Mouse (Mus musculus) liver, embryonic 13.5 days (tissue): ENCODE measurements around the gene Elovl6. TPM values are rescaled to one million over a fixed set of nuclear protein-coding genes. Genes with fewer than 3 reads are reported as not detected.

ENCODE experiments used
- ATAC-seq: fragments of 200-750 bp; cut with Nextera tagmentation; 2 replicates; pipeline ENCODE4 v1.8.0; 2017; ENCODE audit warnings: low read depth, mild to moderate bottlenecking, moderate number of reproducible peaks, moderate library complexity
- DNase-seq: peaks from one replicate; pipeline ENCODE4 v3.0.0; 2022
- H3K27ac ChIP-seq: fragments of 300-500 bp; sonication (generic); 2 replicates; pipeline ENCODE4 v1.5.1; 2015; ENCODE audit warnings: moderate library complexity, mild to moderate bottlenecking, inconsistent platforms
- H3K27me3 ChIP-seq: fragments of 300-500 bp; sonication (generic); 2 replicates; pipeline ENCODE4 v1.6.1; 2015; ENCODE audit warnings: mild to moderate bottlenecking, inconsistent platforms
- H3K36me3 ChIP-seq: fragments of 300-500 bp; sonication (generic); 2 replicates; pipeline ENCODE4 v1.6.1; 2015; ENCODE audit warnings: mild to moderate bottlenecking, inconsistent platforms
- H3K4me1 ChIP-seq: fragments of 300-500 bp; sonication (generic); replicated peaks from 2 replicates; pipeline ENCODE4 v1.6.1; 2015; ENCODE audit warnings: inconsistent platforms
- H3K4me2 ChIP-seq: fragments of 300-500 bp; sonication (generic); 2 replicates; pipeline ENCODE4 v1.6.1; 2015; ENCODE audit warnings: inconsistent platforms, mild to moderate bottlenecking, moderate library complexity
- H3K4me3 ChIP-seq: fragments of 300-500 bp; sonication (generic); replicated peaks from 2 replicates; pipeline ENCODE4 v1.5.1; 2015; ENCODE audit warnings: mild to moderate bottlenecking, inconsistent platforms
- H3K9ac ChIP-seq: fragments of 300-500 bp; sonication (generic); 2 replicates; pipeline ENCODE4 v1.6.1; 2015; ENCODE audit warnings: mild to moderate bottlenecking, inconsistent platforms
- H3K9me3 ChIP-seq: fragments of 300-500 bp; sonication (generic); replicated peaks from 2 replicates; pipeline ENCODE4 v1.6.1; 2016; ENCODE audit warnings: inconsistent platforms
- WGBS: fragments of 180-500 bp; shearing (Covaris S2); methylation state at CpG from one replicate; pipeline ENCODE4 v1.1.7; 2015; ENCODE audit not compliant: insufficient replicate concordance; 5-methylcytosine and 5-hydroxymethylcytosine counted together
- polyA plus RNA-seq: library from polyadenylated mRNA; unstranded; fragments of >200 nt; fragmentation: Nextera tagmentation; extraction: Ambion mirVana; gene quantifications from 2 replicates; pipeline ENCODE4 v1.2.1, GENCODE M21; 2015

Gene Elovl6
- polyA plus RNA-seq, 1 experiment from 2014 or later: 10.4 TPM

GRCm38 (mm10) chr3:129557048-129557447 lies 24.9 kb downstream of the Elovl6 start:
- H3K9ac ChIP-seq: no peak overlapping the region
- 72% methylated on average over 9 of the region's 9 CpGs for WGBS
- H3K4me3 ChIP-seq: no peak overlapping the region
- H3K27me3 ChIP-seq: no peaks in the 10 kb centered on the region
- H3K4me1 ChIP-seq: peaks cover 65% of the 10 kb centered on the region
- H3K4me2 ChIP-seq: no peak overlapping the region
- no peak for DNase-seq
- no peaks in the 10 kb centered on the region for H3K9me3 ChIP-seq
- H3K36me3 ChIP-seq: no peaks in the 10 kb centered on the region
- ATAC-seq: no peak
- no peak overlapping the region for H3K27ac ChIP-seq

DNA sequence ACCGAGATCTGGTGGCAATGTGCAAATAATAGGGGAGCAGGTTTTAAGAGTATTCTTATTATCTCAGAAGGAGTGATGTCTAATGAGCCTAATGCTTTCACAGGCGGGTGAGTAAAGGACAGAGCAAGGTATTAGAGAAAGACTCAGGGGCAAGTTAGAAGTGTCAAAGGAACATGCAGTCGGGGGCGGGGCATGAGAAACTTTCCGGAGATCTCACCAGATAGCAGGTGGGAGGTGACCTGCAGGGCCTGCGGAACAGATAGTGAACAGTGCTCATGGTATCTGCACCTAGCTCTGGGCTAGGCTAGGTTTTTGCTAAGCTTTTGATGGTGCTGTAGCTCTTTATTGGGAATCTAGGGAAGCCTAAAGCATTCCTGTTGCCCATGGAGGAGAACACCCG lies 25.4 kb downstream of the Elovl6 start:
- H3K9me3 ChIP-seq: no peaks in the 10 kb centered on the region
- no peak overlapping the region for H3K9ac ChIP-seq
- no peak overlapping the region for H3K27ac ChIP-seq
- no peaks in the 10 kb centered on the region for H3K36me3 ChIP-seq
- ATAC-seq (no peak), DNase-seq (no peak)
- peaks cover 59% of the 10 kb centered on the region for H3K4me1 ChIP-seq
- WGBS: 68% methylated on average over 7 of the region's 7 CpGs
- no peak overlapping the region for H3K4me3 ChIP-seq
- H3K4me2 ChIP-seq: no peak overlapping the region
- H3K27me3 ChIP-seq: no peaks in the 10 kb centered on the region

GRCm38 (mm10) chr3:129558016-129558955 lies 26.1 kb downstream of the Elovl6 start:
- no peak overlapping the region for H3K4me3 ChIP-seq
- ATAC-seq (no peak), DNase-seq (no peak)
- no peaks in the 10 kb centered on the region for H3K27me3 ChIP-seq
- no peaks in the 10 kb centered on the region for H3K36me3 ChIP-seq
- no peak overlapping the region for H3K27ac ChIP-seq
- no peak overlapping the region for H3K4me2 ChIP-seq
- 79% methylated on average over 22 of the region's 22 CpGs for WGBS
- H3K9ac ChIP-seq: no peak overlapping the region
- peaks cover 53% of the 10 kb centered on the region for H3K4me1 ChIP-seq
- no peaks in the 10 kb centered on the region for H3K9me3 ChIP-seq

GRCm38 (mm10) chr3:129560068-129560467 lies 27.9 kb downstream of the Elovl6 start:
- 70% methylated on average over 9 of the region's 9 CpGs for WGBS

GRCm38 (mm10) chr3:129561011-129561410 lies 28.9 kb downstream of the Elovl6 start:
- no peak overlapping the region for H3K9ac ChIP-seq
- H3K27ac ChIP-seq: no peak overlapping the region
- peaks cover 52% of the 10 kb centered on the region for H3K4me1 ChIP-seq
- no peak overlapping the region for H3K4me3 ChIP-seq
- no peaks in the 10 kb centered on the region for H3K9me3 ChIP-seq
- ATAC-seq: no peak
- peaks cover 5% of the 10 kb centered on the region for H3K36me3 ChIP-seq
- 66% methylated on average over 10 of the region's 10 CpGs for WGBS
- H3K4me2 ChIP-seq: no peak overlapping the region
- H3K27me3 ChIP-seq: no peaks in the 10 kb centered on the region
- no peak for DNase-seq

More at GRCm38 (mm10) chr3:129560068-129560467, 27.9 kb downstream of the Elovl6 start:
- Histone ChIP-seq H3K27ac (no peak overlapping the region), H3K36me3 (peaks cover 5% of the 10 kb centered on the region), H3K4me3 (no peak overlapping the region), H3K4me1 (peaks cover 44% of the 10 kb centered on the region), H3K27me3 (no peaks in the 10 kb centered on the region), H3K9ac (no peak overlapping the region), H3K9me3 (no peaks in the 10 kb centered on the region), H3K4me2 (no peak overlapping the region)
- ATAC-seq: no peak
- DNase-seq: no peak

DNA sequence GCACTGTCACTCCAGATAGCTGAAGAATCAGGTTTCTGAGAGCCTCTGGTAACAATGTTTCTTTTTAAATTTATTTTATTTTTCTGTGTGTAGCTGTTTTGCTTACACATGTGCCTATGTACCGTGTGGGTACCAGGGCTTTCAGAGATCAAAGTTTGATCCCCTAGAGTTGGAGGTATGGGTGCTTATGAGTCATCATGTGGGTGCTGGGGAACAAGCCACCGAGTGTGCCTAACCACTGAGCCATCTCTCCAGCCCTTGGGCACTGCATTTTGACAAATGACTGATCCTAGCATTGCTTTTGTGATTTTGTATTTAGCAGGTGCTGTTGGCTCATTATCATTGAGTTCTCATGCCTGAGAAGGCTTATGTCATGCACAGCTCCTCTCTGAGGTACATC lies 29.7 kb downstream of the Elovl6 start:
- ATAC-seq (no peak), DNase-seq (no peak)
- Histone ChIP-seq H3K4me2 (no peak overlapping the region), H3K4me1 (peaks cover 60% of the 10 kb centered on the region), H3K9ac (no peak overlapping the region), H3K27me3 (no peaks in the 10 kb centered on the region), H3K9me3 (no peaks in the 10 kb centered on the region), H3K36me3 (peaks cover 5% of the 10 kb centered on the region), H3K4me3 (no peak overlapping the region), H3K27ac (no peak overlapping the region)
- 74% methylated on average over 2 of the region's 2 CpGs for WGBS

DNA sequence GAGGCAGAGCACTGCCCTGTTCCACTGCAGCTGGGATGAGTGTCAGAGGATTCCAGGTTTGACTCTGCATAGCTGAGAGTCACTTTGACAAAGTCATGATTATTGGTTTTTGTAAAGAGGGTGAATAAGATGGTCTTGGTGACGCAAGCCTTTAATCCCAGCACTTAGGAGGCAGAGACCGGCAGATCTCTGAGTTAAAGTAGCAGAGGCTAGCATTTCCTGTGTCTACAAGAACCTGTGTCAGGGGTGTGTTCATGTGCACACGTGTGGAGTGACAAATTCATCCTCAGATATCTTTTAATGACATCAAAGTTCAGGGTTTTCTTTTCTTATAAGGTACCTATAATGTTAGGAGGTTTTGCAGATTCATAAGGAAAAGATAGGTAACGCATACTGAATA lies 30.3 kb downstream of the Elovl6 start:
- peaks cover 5% of the 10 kb centered on the region for H3K36me3 ChIP-seq
- ATAC-seq (no peak), DNase-seq (no peak)
- H3K27me3 ChIP-seq: no peaks in the 10 kb centered on the region
- no peak overlapping the region for H3K4me2 ChIP-seq
- no peak overlapping the region for H3K27ac ChIP-seq
- H3K9me3 ChIP-seq: no peaks in the 10 kb centered on the region
- peaks cover 55% of the 10 kb centered on the region for H3K4me1 ChIP-seq
- WGBS: 74% methylated on average over 4 of the region's 4 CpGs
- no peak overlapping the region for H3K4me3 ChIP-seq
- no peak overlapping the region for H3K9ac ChIP-seq

GRCm38 (mm10) chr3:129563807-129564206 lies 31.7 kb downstream of the Elovl6 start:
- DNase-seq (no peak), ATAC-seq (no peak)
- H3K27me3 ChIP-seq: no peaks in the 10 kb centered on the region
- 81% methylated on average over 4 of the region's 4 CpGs for WGBS
- H3K27ac ChIP-seq: no peak overlapping the region
- H3K9me3 ChIP-seq: no peaks in the 10 kb centered on the region
- H3K4me3 ChIP-seq: no peak overlapping the region
- no peak overlapping the region for H3K4me2 ChIP-seq
- H3K36me3 ChIP-seq: peaks cover 5% of the 10 kb centered on the region
- no peak overlapping the region for H3K9ac ChIP-seq
- peaks cover 43% of the 10 kb centered on the region for H3K4me1 ChIP-seq

GRCm38 (mm10) chr3:129564852-129565251 lies 32.7 kb downstream of the Elovl6 start:
- ATAC-seq (no peak), DNase-seq (no peak)
- H3K27ac ChIP-seq: no peak overlapping the region
- peaks cover 33% of the 10 kb centered on the region for H3K4me1 ChIP-seq
- H3K36me3 ChIP-seq: peaks cover 5% of the 10 kb centered on the region
- no peak overlapping the region for H3K9ac ChIP-seq
- H3K27me3 ChIP-seq: no peaks in the 10 kb centered on the region
- H3K4me3 ChIP-seq: no peak overlapping the region
- WGBS: 71% methylated on average over 2 of the region's 2 CpGs
- no peaks in the 10 kb centered on the region for H3K9me3 ChIP-seq
- no peak overlapping the region for H3K4me2 ChIP-seq

DNA sequence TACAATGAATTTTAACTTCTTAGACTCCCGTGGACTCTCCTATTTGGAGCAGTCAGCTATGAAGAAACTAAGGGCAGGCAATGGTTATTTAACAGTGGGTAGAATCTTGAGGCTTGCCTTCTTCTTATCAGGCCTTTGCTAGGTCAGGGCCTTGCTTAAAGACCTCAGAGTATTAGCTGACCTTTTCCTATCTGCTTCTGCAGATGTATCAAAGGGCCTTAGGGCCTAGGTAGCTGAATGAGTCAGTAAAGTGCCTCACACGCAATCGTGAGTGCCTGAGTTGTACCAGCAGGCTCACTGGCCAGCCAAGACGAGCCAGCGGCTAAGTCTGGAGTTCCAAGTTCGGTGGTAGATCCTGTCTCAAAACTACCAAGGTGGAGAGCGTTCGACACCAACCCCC lies 33.3 kb downstream of the Elovl6 start:
- peaks cover 5% of the 10 kb centered on the region for H3K36me3 ChIP-seq
- no peak overlapping the region for H3K4me3 ChIP-seq
- no peaks in the 10 kb centered on the region for H3K27me3 ChIP-seq
- no peaks in the 10 kb centered on the region for H3K9me3 ChIP-seq
- ATAC-seq (peak; percentile 74), DNase-seq (no peak)
- WGBS: 38% methylated on average over 8 of the region's 8 CpGs
- peaks cover 28% of the 10 kb centered on the region for H3K4me1 ChIP-seq
- no peak overlapping the region for H3K4me2 ChIP-seq
- no peak overlapping the region for H3K9ac ChIP-seq
- H3K27ac ChIP-seq: peak overlapping the region; percentile 50

- peak overlapping the region; percentile 50; the same call in 1 of the 2 replicates for H3K27ac ChIP-seq
- DNase-seq: no peak
These were observed 33.9 kb downstream of the Elovl6 start for GRCm38 (mm10) chr3:129566013-129566412.

GRCm38 (mm10) chr3:129566876-129567275 lies 34.7 kb downstream of the Elovl6 start:
- H3K4me3 ChIP-seq: no peak overlapping the region
- H3K9ac ChIP-seq: no peak overlapping the region
- no peak overlapping the region for H3K4me2 ChIP-seq
- peaks cover 5% of the 10 kb centered on the region for H3K36me3 ChIP-seq
- no peaks in the 10 kb centered on the region for H3K9me3 ChIP-seq
- no peak overlapping the region for H3K27ac ChIP-seq
- WGBS: 81% methylated on average over 5 of the region's 5 CpGs
- DNase-seq (no peak), ATAC-seq (no peak)
- no peaks in the 10 kb centered on the region for H3K27me3 ChIP-seq
- peaks cover 20% of the 10 kb centered on the region for H3K4me1 ChIP-seq

More at GRCm38 (mm10) chr3:129566013-129566412, 33.9 kb downstream of the Elovl6 start:
- Histone ChIP-seq H3K4me2 (no peak overlapping the region), H3K4me3 (no peak overlapping the region), H3K4me1 (peaks cover 23% of the 10 kb centered on the region), H3K9me3 (no peaks in the 10 kb centered on the region), H3K36me3 (peaks cover 5% of the 10 kb centered on the region), H3K9ac (no peak overlapping the region), H3K27me3 (no peaks in the 10 kb centered on the region)
- ATAC-seq: peak; percentile 52; the same call in 1 of the 2 replicates
- 70% methylated on average over 2 of the region's 2 CpGs for WGBS
